Mouse (Mus musculus) myocyte (in vitro differentiated cells): ENCODE measurements around the gene Zfp428.

Source experiments
- CEBPB ChIP-seq: IDR thresholded peaks from 2 replicates; pipeline ENCODE4 v1.6.1; 2011; ENCODE audit warnings: mild to moderate bottlenecking, moderate library complexity; ENCODE audit not compliant: poor library complexity, insufficient read depth, severe bottlenecking
- E2F4 ChIP-seq: IDR thresholded peaks from one replicate; pipeline ENCODE4 v1.6.1; 2011; ENCODE audit warnings: mild to moderate bottlenecking, control low read depth, moderate library complexity; ENCODE audit not compliant: insufficient read depth
- MAX ChIP-seq: IDR thresholded peaks from one replicate; pipeline ENCODE4 v1.6.1; 2011; ENCODE audit warnings: low read depth, mild to moderate bottlenecking, control low read depth
- MYOD1 ChIP-seq, 3 experiments: IDR thresholded peaks; one replicate each; pipeline ENCODE4 v1.6.1; 2011; ENCODE audit warnings: control low read depth in 2 of 3, low read depth in 2 of 3, mild to moderate bottlenecking in 2 of 3, moderate library complexity in 1 of 3; ENCODE audit not compliant: insufficient read length in 2 of 3, control insufficient read depth in 1 of 3
- MYOG ChIP-seq, 3 experiments: IDR thresholded peaks; one replicate each; pipeline ENCODE4 v1.6.1; 2011; ENCODE audit warnings: control low read depth in 2 of 3, low read depth in 2 of 3, mild to moderate bottlenecking in 2 of 3; ENCODE audit not compliant: insufficient read length in 2 of 3, control insufficient read depth in 1 of 3, insufficient read depth in 1 of 3
- POLR2A ChIP-seq: IDR thresholded peaks from one replicate; pipeline ENCODE4 v1.6.1; 2011; ENCODE audit warnings: low read depth, mild to moderate bottlenecking, control low read depth, moderate library complexity; ENCODE audit not compliant: insufficient read length
- POLR2AphosphoS2 ChIP-seq: IDR thresholded peaks from one replicate; pipeline ENCODE4 v1.6.1; 2011; ENCODE audit warnings: low read depth, control low read depth; ENCODE audit not compliant: insufficient read length
- SRF ChIP-seq: IDR thresholded peaks from one replicate; pipeline ENCODE4 v1.6.1; 2011; ENCODE audit warnings: low read depth; ENCODE audit not compliant: control insufficient read depth, insufficient read length
- TCF12 ChIP-seq: IDR thresholded peaks from one replicate; pipeline ENCODE4 v1.6.1; 2011; ENCODE audit warnings: mild to moderate bottlenecking, control low read depth; ENCODE audit not compliant: poor library complexity, insufficient read depth, severe bottlenecking
- TCF3 ChIP-seq: IDR thresholded peaks from one replicate; pipeline ENCODE4 v1.6.1; 2011; ENCODE audit warnings: low read depth, control low read depth; ENCODE audit not compliant: insufficient read length
- USF1 ChIP-seq: IDR thresholded peaks from one replicate; pipeline ENCODE4 v1.6.1; 2011; ENCODE audit warnings: low read depth, mild to moderate bottlenecking, control low read depth, moderate library complexity

DNA sequence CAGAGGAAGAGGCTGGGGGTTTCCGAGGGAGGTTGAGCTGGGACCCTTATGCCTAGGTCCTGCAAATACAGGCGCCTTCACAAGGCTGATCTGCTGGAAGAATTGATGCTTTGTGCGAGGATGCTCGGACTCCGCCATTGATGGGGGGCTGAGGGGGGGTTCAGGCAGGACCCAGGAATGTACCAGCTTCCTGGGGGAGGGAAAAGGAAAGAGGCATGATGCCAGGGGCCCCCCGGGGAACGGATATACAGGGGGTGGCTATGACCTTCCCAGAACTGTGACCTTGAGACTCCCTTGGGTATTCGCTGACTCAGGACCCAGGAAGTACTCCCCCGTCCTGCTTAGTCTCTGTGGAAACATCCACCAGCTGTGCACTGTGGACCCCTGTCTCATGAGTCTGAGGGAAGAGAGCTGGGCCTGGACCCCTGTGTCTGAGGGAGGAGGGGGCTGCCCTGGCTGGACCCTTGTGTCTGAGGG lies 20.1 kb upstream of the Zfp428 start:
- TF ChIP-seq POLR2A (no peak), USF1 (no peak), TCF12 (no peak), MYOG (IDR thresholded peaks at IDR 0.05; ENCODE audit: control insufficient read depth in 1 of 3, insufficient read depth in 1 of 3, insufficient read length in 2 of 3, low read depth in 2 of 3) (no peak), E2F4 (no peak), POLR2AphosphoS2 (no peak), MAX (no peak), SRF (no peak), MYOD1 (IDR thresholded peaks at IDR 0.05; ENCODE audit: control insufficient read depth in 1 of 3, insufficient read length in 2 of 3, low read depth in 2 of 3) (no peak), CEBPB (no peak), TCF3 (no peak)
